Comparison of ENCODE assay signal across 9 mouse cellular contexts in genomic region chrX:12158244-12158820, GRCm38 (mm10). TPM values are rescaled to one million over a fixed set of nuclear protein-coding genes. Genes with fewer than 3 reads are reported as not detected.
DNase-seq lines count a peak whose midpoint lies in the region; ATAC-seq lines count a peak whose summit lies in the region.
"Had no signal": no experiment of that assay in that cellular context is flagged by ENCODE, and none has a peak within 500 bp of the region (broad histone marks: within the 10 kb centered on the region; RNA-seq: fewer than 3 reads in every experiment).

No protein-coding gene starts in this region.

- peaks cover 10% of the 10 kb centered on the region for H3K27me3 ChIP-seq in forebrain, embryonic 16.5 days (replicated peaks; ENCODE audit: control insufficient read depth, insufficient read depth, low read length)
- peaks cover 76% of the 10 kb centered on the region for H3K27me3 ChIP-seq in hindbrain, embryonic 10.5 days (ENCODE audit: insufficient read depth, poor library complexity, severe bottlenecking)
- peaks cover 84% of the 10 kb centered on the region for H3K27me3 ChIP-seq in limb, embryonic 10.5 days (ENCODE audit: low read depth, poor library complexity, severe bottlenecking)
- peaks cover 44% of the 10 kb centered on the region for H3K27me3 ChIP-seq in stomach, embryonic 16.5 days (ENCODE audit: control insufficient read depth, insufficient read depth, low read length)

- no peaks in the 10 kb centered on the region for H3K36me3 ChIP-seq in forebrain, embryonic 16.5 days (ENCODE audit: control insufficient read depth, insufficient read depth)
- no peaks in the 10 kb centered on the region for H3K36me3 ChIP-seq in hindbrain, embryonic 10.5 days
- no peaks in the 10 kb centered on the region for H3K36me3 ChIP-seq in limb, embryonic 10.5 days
- no peaks in the 10 kb centered on the region for H3K36me3 ChIP-seq in stomach, embryonic 16.5 days (ENCODE audit: control insufficient read depth, insufficient read depth, low read length)
- H3K36me3 ChIP-seq: G1E had no signal

- H3K9ac ChIP-seq in forebrain, embryonic 16.5 days (replicated peaks; ENCODE audit: low read depth, low read length), result peak overlapping the region; percentile 50; the same call in 1 of the 2 replicates
- peak overlapping the region; percentile 79 for H3K9ac ChIP-seq in stomach, embryonic 16.5 days (ENCODE audit: low read length)

- peak; percentile 38 for ATAC-seq in frontal cortex, adult (ENCODE audit: low TSS enrichment)
- ATAC-seq in forebrain, embryonic 16.5 days, result peak; percentile 61
- peak; percentile 65 for ATAC-seq in stomach, embryonic 16.5 days (ENCODE audit: insufficient read depth, low FRiP score)

- H3K4me2 ChIP-seq in forebrain, embryonic 16.5 days (ENCODE audit: low read length), result peak overlapping the region; percentile 62
- peak overlapping the region; percentile 60 for H3K4me2 ChIP-seq in stomach, embryonic 16.5 days (ENCODE audit: low read depth, low read length)

- 7% methylated on average over 42 of the region's 44 CpGs for WGBS in forebrain, embryonic 16.5 days
- 4% methylated on average over 43 of the region's 44 CpGs for WGBS in hindbrain, embryonic 10.5 days
- 2% methylated on average over 44 of the region's 44 CpGs for WGBS in limb, embryonic 10.5 days
- WGBS in stomach, embryonic 16.5 days, result 4% methylated on average over 44 of the region's 44 CpGs

- no peaks in the 10 kb centered on the region for H3K9me3 ChIP-seq in forebrain, embryonic 16.5 days (ENCODE audit: control insufficient read depth, low read length)
- H3K9me3 ChIP-seq in hindbrain, embryonic 10.5 days, result no peaks in the 10 kb centered on the region
- no peaks in the 10 kb centered on the region for H3K9me3 ChIP-seq in limb, embryonic 10.5 days (replicated peaks)
- no peaks in the 10 kb centered on the region for H3K9me3 ChIP-seq in stomach, embryonic 16.5 days (replicated peaks; ENCODE audit: control insufficient read depth, low read length)

- DNase-seq in frontal cortex, postnatal 25 days (ENCODE audit: low spot score in 2 of 2), result no peak
- peak; percentile 47 for DNase-seq in adrenal gland, adult 8-10 months
- DNase-seq in hindbrain, embryonic 10.5 days (ENCODE audit: low spot score), result peak; percentile 77
- DNase-seq in limb, embryonic 10.5 days (ENCODE audit: low spot score), result peak; percentile 77
- peak; percentile 81 for DNase-seq in mesoderm, embryonic 11.5 days (ENCODE audit: low read depth, low spot score)

- H3K4me1 ChIP-seq in forebrain, embryonic 16.5 days (replicated peaks; ENCODE audit: control insufficient read depth, insufficient read depth, low read length), result peaks cover 19% of the 10 kb centered on the region
- peaks cover 52% of the 10 kb centered on the region for H3K4me1 ChIP-seq in hindbrain, embryonic 10.5 days (replicated peaks)
- peaks cover 75% of the 10 kb centered on the region for H3K4me1 ChIP-seq in limb, embryonic 10.5 days
- H3K4me1 ChIP-seq in stomach, embryonic 16.5 days (ENCODE audit: control insufficient read depth, insufficient read depth, low read length), result peaks cover 2% of the 10 kb centered on the region; the same call in 1 of the 2 replicates

- peak overlapping the region; percentile 41 for H3K4me3 ChIP-seq in forebrain, embryonic 16.5 days (replicated peaks; ENCODE audit: low read length)
- H3K4me3 ChIP-seq in hindbrain, embryonic 10.5 days, result peak overlapping the region; percentile 58
- H3K4me3 ChIP-seq in limb, embryonic 10.5 days, result peak overlapping the region; percentile 59
- H3K4me3 ChIP-seq in stomach, embryonic 16.5 days (replicated peaks; ENCODE audit: low read length), result peak overlapping the region; percentile 50

- H3K27ac ChIP-seq in forebrain, embryonic 16.5 days (ENCODE audit: low read length), result peak overlapping the region; percentile 36; the same call in 1 of the 2 replicates
- H3K27ac ChIP-seq in hindbrain, embryonic 10.5 days, result peak overlapping the region; percentile 93
- H3K27ac ChIP-seq in limb, embryonic 10.5 days, result peak overlapping the region; percentile 94
- peak overlapping the region; percentile 65 for H3K27ac ChIP-seq in stomach, embryonic 16.5 days (ENCODE audit: low read length)

RNA-seq across cellular contexts. Expression of gene Bcor, which starts 1.8 kb away (rescaled TPM):
- 10 to 100 TPM; 15.7 to 26.8 (median 19.2) TPM for total RNA-seq in adrenal gland, adult 8-10 months (2022)
- 17.4 and 18.1 TPM in 2 replicates for polyA plus RNA-seq in forebrain, embryonic 16.5 days (2015; fragmentation: Nextera tagmentation; extraction: Ambion mirVana)
- polyA plus RNA-seq in hindbrain, embryonic 10.5 days (2016; fragmentation: Nextera tagmentation; extraction: Ambion mirVana), result 20.0 and 20.7 TPM in 2 replicates
- polyA plus RNA-seq in limb, embryonic 10.5 days (2016; fragmentation: Nextera tagmentation; extraction: Ambion mirVana), result 20.7 and 26.5 TPM in 2 replicates
- 11.1 and 13.9 TPM in 2 replicates for polyA plus RNA-seq in stomach, embryonic 16.5 days (2015; fragmentation: Nextera tagmentation; extraction: Ambion mirVana)

Comparison
In these comparisons a context has a peak if more than half of its experiments do, and no peak if none do; other contexts are left out.
1. DNase-seq: peak in adrenal gland, adult 8-10 months (single experiment), hindbrain, embryonic 10.5 days (single experiment), limb, embryonic 10.5 days (single experiment) and mesoderm, embryonic 11.5 days (single experiment); none in frontal cortex, postnatal 25 days (0 of 2).
2. H3K27ac ChIP-seq: peak in every context shown above with its lines; median percentile 94 in limb, embryonic 10.5 days; 93 in hindbrain, embryonic 10.5 days; 65 in stomach, embryonic 16.5 days; 36 in forebrain, embryonic 16.5 days.
3. Peak in every context shown above with its lines, with median percentiles within 50 percentile points of each other: ATAC-seq and H3K4me3 ChIP-seq.